Mouse (Mus musculus): ENCODE data around the gene Arhgap15. TPM values are rescaled to one million over a fixed set of nuclear protein-coding genes. Genes with fewer than 3 reads are reported as not detected.

Arhgap15 gene
- polyA plus RNA-seq, 1 experiment: 0.20 TPM

GRCm38 (mm10) chr2:44346184-44346583, 597.6 kb downstream of the Arhgap15 start:
- WGBS: 74% methylated on average over 4 of the region's 4 CpGs
- no peaks in the 10 kb centered on the region for H3K36me3 ChIP-seq (ENCODE audit: control insufficient read depth, insufficient read depth, low read length)
- H3K4me3 ChIP-seq (ENCODE audit: low read depth, low read length): no peak overlapping the region
- H3K27ac ChIP-seq (ENCODE audit: insufficient read depth, low read depth, low read length): no peak overlapping the region
- TF ChIP-seq POLR2A (IDR thresholded peaks at IDR 0.05; ENCODE audit: low read depth, low read length) (no peak), CTCF (IDR thresholded peaks at IDR 0.05; ENCODE audit: extremely low read depth, insufficient read length, insufficient replicate concordance, low read depth, low read length) (no peak)
- H3K4me1 ChIP-seq (ENCODE audit: control insufficient read depth, insufficient read depth, insufficient read length, low read length): no peaks in the 10 kb centered on the region
- H3K27me3 ChIP-seq (ENCODE audit: control insufficient read depth, insufficient read depth, low read length): no peaks in the 10 kb centered on the region

- 86% methylated on average over 5 of the region's 5 CpGs for WGBS
- Histone ChIP-seq H3K36me3 (ENCODE audit: control insufficient read depth, insufficient read depth, low read length) (no peaks in the 10 kb centered on the region), H3K27ac (ENCODE audit: insufficient read depth, low read depth, low read length) (no peak overlapping the region), H3K4me3 (ENCODE audit: low read depth, low read length) (no peak overlapping the region), H3K4me1 (ENCODE audit: control insufficient read depth, insufficient read depth, insufficient read length, low read length) (no peaks in the 10 kb centered on the region), H3K27me3 (ENCODE audit: control insufficient read depth, insufficient read depth, low read length) (no peaks in the 10 kb centered on the region)
- no peak for TF ChIP-seq POLR2A (IDR thresholded peaks at IDR 0.05; ENCODE audit: low read depth, low read length)
- no peak for TF ChIP-seq CTCF (IDR thresholded peaks at IDR 0.05; ENCODE audit: extremely low read depth, insufficient read length, insufficient replicate concordance, low read depth, low read length)
Observed at GRCm38 (mm10) chr2:44347781-44348180, 599.2 kb downstream of the Arhgap15 start.

- no peaks in the 10 kb centered on the region for H3K4me1 ChIP-seq (ENCODE audit: control insufficient read depth, insufficient read depth, insufficient read length, low read length)
- no peaks in the 10 kb centered on the region for H3K27me3 ChIP-seq (ENCODE audit: control insufficient read depth, insufficient read depth, low read length)
- H3K36me3 ChIP-seq (ENCODE audit: control insufficient read depth, insufficient read depth, low read length): no peaks in the 10 kb centered on the region
- no peak overlapping the region for H3K4me3 ChIP-seq (ENCODE audit: low read depth, low read length)
- 73% methylated on average over 2 of the region's 2 CpGs for WGBS
- TF ChIP-seq CTCF (IDR thresholded peaks at IDR 0.05; ENCODE audit: extremely low read depth, insufficient read length, insufficient replicate concordance, low read depth, low read length) (no peak), POLR2A (IDR thresholded peaks at IDR 0.05; ENCODE audit: low read depth, low read length) (no peak)
- H3K27ac ChIP-seq (ENCODE audit: insufficient read depth, low read depth, low read length): no peak overlapping the region
Observed at GRCm38 (mm10) chr2:44349101-44349500, 600.5 kb downstream of the Arhgap15 start.

GRCm38 (mm10) chr2:44352885-44353284, 604.3 kb downstream of the Arhgap15 start:
- H3K4me3 ChIP-seq (ENCODE audit: low read depth, low read length): no peak overlapping the region
- 52% methylated on average over 7 of the region's 7 CpGs for WGBS
- H3K4me1 ChIP-seq (ENCODE audit: control insufficient read depth, insufficient read depth, insufficient read length, low read length): no peaks in the 10 kb centered on the region
- H3K27me3 ChIP-seq (ENCODE audit: control insufficient read depth, insufficient read depth, low read length): no peaks in the 10 kb centered on the region
- TF ChIP-seq CTCF (IDR thresholded peaks at IDR 0.05; ENCODE audit: extremely low read depth, insufficient read length, insufficient replicate concordance, low read depth, low read length) (no peak), POLR2A (IDR thresholded peaks at IDR 0.05; ENCODE audit: low read depth, low read length) (no peak)
- no peak overlapping the region for H3K27ac ChIP-seq (ENCODE audit: insufficient read depth, low read depth, low read length)
- H3K36me3 ChIP-seq (ENCODE audit: control insufficient read depth, insufficient read depth, low read length): no peaks in the 10 kb centered on the region

GRCm38 (mm10) chr2:44353594-44353993, 605.0 kb downstream of the Arhgap15 start:
- Histone ChIP-seq H3K4me3 (ENCODE audit: low read depth, low read length) (no peak overlapping the region), H3K36me3 (ENCODE audit: control insufficient read depth, insufficient read depth, low read length) (no peaks in the 10 kb centered on the region), H3K4me1 (ENCODE audit: control insufficient read depth, insufficient read depth, insufficient read length, low read length) (no peaks in the 10 kb centered on the region), H3K27me3 (ENCODE audit: control insufficient read depth, insufficient read depth, low read length) (no peaks in the 10 kb centered on the region), H3K27ac (ENCODE audit: insufficient read depth, low read depth, low read length) (no peak overlapping the region)
- no peak for TF ChIP-seq CTCF (IDR thresholded peaks at IDR 0.05; ENCODE audit: extremely low read depth, insufficient read length, insufficient replicate concordance, low read depth, low read length)
- no peak for TF ChIP-seq POLR2A (IDR thresholded peaks at IDR 0.05; ENCODE audit: low read depth, low read length)
- 85% methylated on average over 4 of the region's 4 CpGs for WGBS

- H3K27me3 ChIP-seq (ENCODE audit: control insufficient read depth, insufficient read depth, low read length): no peaks in the 10 kb centered on the region
- H3K4me3 ChIP-seq (ENCODE audit: low read depth, low read length): no peak overlapping the region
- H3K36me3 ChIP-seq (ENCODE audit: control insufficient read depth, insufficient read depth, low read length): no peaks in the 10 kb centered on the region
- H3K4me1 ChIP-seq (ENCODE audit: control insufficient read depth, insufficient read depth, insufficient read length, low read length): no peaks in the 10 kb centered on the region
- no peak overlapping the region for H3K27ac ChIP-seq (ENCODE audit: insufficient read depth, low read depth, low read length)
- WGBS: 88% methylated on average over 4 of the region's 4 CpGs
- TF ChIP-seq POLR2A (IDR thresholded peaks at IDR 0.05; ENCODE audit: low read depth, low read length) (no peak), CTCF (IDR thresholded peaks at IDR 0.05; ENCODE audit: extremely low read depth, insufficient read length, insufficient replicate concordance, low read depth, low read length) (no peak)
Observed at GRCm38 (mm10) chr2:44354786-44355185, 606.2 kb downstream of the Arhgap15 start.

GRCm38 (mm10) chr2:44355316-44355715, 606.7 kb downstream of the Arhgap15 start:
- WGBS: 80% methylated on average over 11 of the region's 11 CpGs
- Histone ChIP-seq H3K4me1 (ENCODE audit: control insufficient read depth, insufficient read depth, insufficient read length, low read length) (no peaks in the 10 kb centered on the region), H3K36me3 (ENCODE audit: control insufficient read depth, insufficient read depth, low read length) (no peaks in the 10 kb centered on the region), H3K27me3 (ENCODE audit: control insufficient read depth, insufficient read depth, low read length) (no peaks in the 10 kb centered on the region), H3K4me3 (ENCODE audit: low read depth, low read length) (no peak overlapping the region), H3K27ac (ENCODE audit: insufficient read depth, low read depth, low read length) (no peak overlapping the region)
- TF ChIP-seq POLR2A (IDR thresholded peaks at IDR 0.05; ENCODE audit: low read depth, low read length): no peak
- TF ChIP-seq CTCF (IDR thresholded peaks at IDR 0.05; ENCODE audit: extremely low read depth, insufficient read length, insufficient replicate concordance, low read depth, low read length): no peak

All from small intestine, adult 2 months (tissue).